Comparison of ENCODE assay signal across 21 mouse cellular contexts in the genomic region with DNA sequence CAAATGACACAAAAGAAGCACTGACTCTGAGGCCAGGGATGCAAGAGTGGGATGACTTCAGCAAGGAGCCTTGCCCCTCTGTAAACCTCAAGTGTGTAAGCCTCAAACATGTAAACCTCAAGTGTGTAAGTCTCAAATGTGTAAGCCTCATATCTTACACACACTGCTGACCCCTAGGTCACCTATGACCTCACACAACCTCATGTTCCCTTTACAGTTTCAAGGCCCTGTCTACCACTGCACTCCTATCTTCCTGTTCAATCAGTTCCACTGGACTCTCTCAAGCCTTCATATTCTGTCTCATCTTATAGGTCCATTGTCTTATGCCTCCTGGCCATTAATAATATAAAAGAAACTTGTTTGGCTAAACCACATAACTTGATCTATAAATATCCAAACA. TPM values are rescaled to one million over a fixed set of nuclear protein-coding genes. Genes with fewer than 3 reads are reported as not detected.
DNase-seq lines count a peak whose midpoint lies in the region; ATAC-seq and TF ChIP-seq lines count a peak whose summit lies in the region.
"Had no signal": no experiment of that assay in that cellular context is flagged by ENCODE, and none has a peak within 500 bp of the region (broad histone marks: within the 10 kb centered on the region; RNA-seq: fewer than 3 reads in every experiment).

No protein-coding gene starts in this region.

- ATAC-seq in forebrain, embryonic 13.5 days = peak; percentile 51; the same call in 1 of the 2 replicates
- no peak for ATAC-seq in forebrain, postnatal 0 days
- ATAC-seq in midbrain, embryonic 11.5 days (ENCODE audit: low FRiP score) = peak; percentile 48; the same call in 1 of the 2 replicates
- ATAC-seq in midbrain, embryonic 14.5 days (ENCODE audit: low FRiP score, low TSS enrichment) = no peak
- peak; percentile 25 for ATAC-seq in megakaryocyte, adult 5-6 weeks (ENCODE audit: poor library complexity, severe bottlenecking)
- no peak for ATAC-seq in inflammation-experienced regulatory T-cells, adult 6 months
- no peak for ATAC-seq in intestine, postnatal 0 days

- TF ChIP-seq CTCF in forebrain, postnatal 0 days (IDR thresholded peaks at IDR 0.05; ENCODE audit: low read depth) = no peak
- no peak for TF ChIP-seq CTCF in intestine, postnatal 0 days (IDR thresholded peaks at IDR 0.05; ENCODE audit: low read depth)

- DNase-seq in forebrain, postnatal 0 days = no peak
- no peak for DNase-seq in midbrain, embryonic 11.5 days (ENCODE audit: low spot score, missing footprints)
- DNase-seq in midbrain, embryonic 14.5 days = no peak
- DNase-seq: adrenal gland, postnatal 14 days; cerebellum, adult 11-12 months; cerebellum, adult 9-11 months; kidney, adult 11 months; kidney, postnatal 14 days; layer of hippocampus, adult 9-11 months; liver; right cerebral cortex, postnatal 25 days; spleen, adult 18-20 months had no signal

- no peak overlapping the region for H3K4me3 ChIP-seq in forebrain, embryonic 13.5 days
- no peak overlapping the region for H3K4me3 ChIP-seq in forebrain, postnatal 0 days (ENCODE audit: low read depth, low read length)
- no peak overlapping the region for H3K4me3 ChIP-seq in midbrain, embryonic 11.5 days (ENCODE audit: low read depth, low read length)
- H3K4me3 ChIP-seq in midbrain, embryonic 14.5 days (replicated peaks; ENCODE audit: low read depth, low read length) = no peak overlapping the region
- H3K4me3 ChIP-seq in intestine, postnatal 0 days (ENCODE audit: low read depth, low read length) = no peak overlapping the region
- H3K4me3 ChIP-seq: embryonic facial prominence, embryonic 13.5 days; forebrain, embryonic 10.5 days; heart, embryonic 13.5 days; lung, embryonic 15.5 days; megakaryocyte, embryonic 14.5 days had no signal

- H3K4me2 ChIP-seq in forebrain, embryonic 13.5 days = no peak overlapping the region
- no peak overlapping the region for H3K4me2 ChIP-seq in forebrain, postnatal 0 days (ENCODE audit: low read depth)
- no peak overlapping the region for H3K4me2 ChIP-seq in midbrain, embryonic 11.5 days
- no peak overlapping the region for H3K4me2 ChIP-seq in midbrain, embryonic 14.5 days (ENCODE audit: low read length)
- H3K4me2 ChIP-seq in intestine, postnatal 0 days (replicated peaks; ENCODE audit: low read depth) = no peak overlapping the region
- H3K4me2 ChIP-seq: embryonic facial prominence, embryonic 13.5 days; heart, embryonic 13.5 days; lung, embryonic 15.5 days had no signal

- H3K36me3 ChIP-seq in forebrain, embryonic 13.5 days (ENCODE audit: poor library complexity, severe bottlenecking) = peaks cover 35% of the 10 kb centered on the region
- H3K36me3 ChIP-seq in forebrain, postnatal 0 days (ENCODE audit: insufficient read depth) = peaks cover 3% of the 10 kb centered on the region; the same call in 1 of the 2 replicates
- no peaks in the 10 kb centered on the region for H3K36me3 ChIP-seq in midbrain, embryonic 11.5 days (ENCODE audit: control insufficient read depth, insufficient read depth, low read length)
- H3K36me3 ChIP-seq in midbrain, embryonic 14.5 days (ENCODE audit: control insufficient read depth, insufficient read depth, low read length) = peaks cover 26% of the 10 kb centered on the region; the same call in 1 of the 2 replicates
- peaks cover 16% of the 10 kb centered on the region; the same call in 1 of the 2 replicates for H3K36me3 ChIP-seq in intestine, postnatal 0 days (ENCODE audit: control insufficient read depth, insufficient read depth)

- no peaks in the 10 kb centered on the region for H3K4me1 ChIP-seq in forebrain, embryonic 13.5 days
- no peaks in the 10 kb centered on the region for H3K4me1 ChIP-seq in forebrain, postnatal 0 days (ENCODE audit: insufficient read depth)
- H3K4me1 ChIP-seq in midbrain, embryonic 11.5 days (ENCODE audit: control insufficient read depth, insufficient read depth, low read length) = no peaks in the 10 kb centered on the region
- no peaks in the 10 kb centered on the region for H3K4me1 ChIP-seq in midbrain, embryonic 14.5 days (ENCODE audit: control insufficient read depth, insufficient read depth, low read length)
- no peaks in the 10 kb centered on the region for H3K4me1 ChIP-seq in intestine, postnatal 0 days (replicated peaks; ENCODE audit: control insufficient read depth, insufficient read depth, low read length)
- H3K4me1 ChIP-seq: embryonic facial prominence, embryonic 13.5 days; forebrain, embryonic 10.5 days; heart, embryonic 13.5 days; lung, embryonic 15.5 days had no signal

- no peak overlapping the region for H3K9ac ChIP-seq in forebrain, embryonic 13.5 days
- H3K9ac ChIP-seq in forebrain, postnatal 0 days = no peak overlapping the region
- no peak overlapping the region for H3K9ac ChIP-seq in midbrain, embryonic 11.5 days (ENCODE audit: low read length)
- H3K9ac ChIP-seq in midbrain, embryonic 14.5 days (replicated peaks; ENCODE audit: low read length) = no peak overlapping the region
- no peak overlapping the region for H3K9ac ChIP-seq in intestine, postnatal 0 days (ENCODE audit: low read depth, low read length)
- H3K9ac ChIP-seq: embryonic facial prominence, embryonic 13.5 days; heart, embryonic 13.5 days; lung, embryonic 15.5 days had no signal

- no peaks in the 10 kb centered on the region for H3K9me3 ChIP-seq in forebrain, embryonic 13.5 days (replicated peaks)
- no peaks in the 10 kb centered on the region for H3K9me3 ChIP-seq in forebrain, postnatal 0 days (ENCODE audit: low read length)
- H3K9me3 ChIP-seq in midbrain, embryonic 11.5 days (ENCODE audit: control insufficient read depth, low read length) = no peaks in the 10 kb centered on the region
- H3K9me3 ChIP-seq in midbrain, embryonic 14.5 days (ENCODE audit: control insufficient read depth, low read length) = no peaks in the 10 kb centered on the region
- H3K9me3 ChIP-seq in intestine, postnatal 0 days (ENCODE audit: control insufficient read depth) = no peaks in the 10 kb centered on the region
- H3K9me3 ChIP-seq: embryonic facial prominence, embryonic 13.5 days; forebrain, embryonic 10.5 days; heart, embryonic 13.5 days; lung, embryonic 15.5 days; megakaryocyte, embryonic 14.5 days had no signal

- no peak overlapping the region for H3K27ac ChIP-seq in forebrain, embryonic 13.5 days
- H3K27ac ChIP-seq in forebrain, postnatal 0 days (ENCODE audit: low read depth, low read length) = no peak overlapping the region
- H3K27ac ChIP-seq in midbrain, embryonic 11.5 days (ENCODE audit: low read depth, low read length) = no peak overlapping the region
- H3K27ac ChIP-seq in midbrain, embryonic 14.5 days (replicated peaks; ENCODE audit: low read depth, low read length) = no peak overlapping the region
- no peak overlapping the region for H3K27ac ChIP-seq in intestine, postnatal 0 days (ENCODE audit: low read depth, low read length)
- H3K27ac ChIP-seq: embryonic facial prominence, embryonic 13.5 days; forebrain, embryonic 10.5 days; heart, embryonic 13.5 days; lung, embryonic 15.5 days had no signal

- no peaks in the 10 kb centered on the region for H3K27me3 ChIP-seq in forebrain, embryonic 13.5 days
- H3K27me3 ChIP-seq in forebrain, postnatal 0 days (ENCODE audit: insufficient read depth, low read length) = no peaks in the 10 kb centered on the region
- H3K27me3 ChIP-seq in midbrain, embryonic 11.5 days (ENCODE audit: control insufficient read depth, insufficient read depth, low read length) = no peaks in the 10 kb centered on the region
- H3K27me3 ChIP-seq in midbrain, embryonic 14.5 days (ENCODE audit: control insufficient read depth, insufficient read depth, low read length) = no peaks in the 10 kb centered on the region
- H3K27me3 ChIP-seq in intestine, postnatal 0 days (replicated peaks; ENCODE audit: control insufficient read depth, insufficient read depth, low read length) = no peaks in the 10 kb centered on the region
- H3K27me3 ChIP-seq: embryonic facial prominence, embryonic 13.5 days; heart, embryonic 13.5 days; lung, embryonic 15.5 days; megakaryocyte, embryonic 14.5 days had no signal

RNA-seq across cellular contexts. Expression of a gene that starts 13.9 kb away (rescaled TPM):
- polyA plus RNA-seq in forebrain, embryonic 13.5 days (2015; fragmentation: Nextera tagmentation; extraction: Ambion mirVana) = 29.0 and 32.0 TPM in 2 replicates
- 16.3 and 20.8 TPM in 2 replicates for total RNA-seq in forebrain, postnatal 0 days (2014; rRNA removed)
- polyA plus RNA-seq in forebrain, postnatal 0 days (2015; fragmentation: Nextera tagmentation; extraction: Ambion mirVana) = 8.7 and 9.9 TPM in 2 replicates
- polyA plus RNA-seq in midbrain, embryonic 11.5 days (2014; fragmentation: Nextera tagmentation; extraction: Ambion mirVana) = 38.0 and 38.1 TPM in 2 replicates
- 21.2 and 28.7 TPM in 2 replicates for polyA plus RNA-seq in midbrain, embryonic 14.5 days (2014; fragmentation: Nextera tagmentation; extraction: Ambion mirVana)
- total RNA-seq in megakaryocyte, adult 5-6 weeks (2015) = 14.5 and 15.6 TPM in 2 replicates
- total RNA-seq in megakaryocyte, adult 5-6 weeks (2017) = 14.4 and 15.2 TPM in 2 replicates
- 10 to 100 TPM; 15.8 to 19.8 (median 18.2) TPM for polyA plus RNA-seq in inflammation-experienced regulatory T-cells, adult 6 months (2017; shearing (Covaris generic))
- polyA plus RNA-seq in intestine, postnatal 0 days (2015; fragmentation: Nextera tagmentation; extraction: Ambion mirVana) = 6.5 TPM in 2 replicates

Comparison
In these comparisons a context has a peak if more than half of its experiments do, and no peak if none do; other contexts are left out.
1. ATAC-seq: peak in forebrain, embryonic 13.5 days (single experiment), midbrain, embryonic 11.5 days (single experiment) and megakaryocyte, adult 5-6 weeks (single experiment); none in forebrain, postnatal 0 days (single experiment), midbrain, embryonic 14.5 days (single experiment), inflammation-experienced regulatory T-cells, adult 6 months (single experiment) and intestine, postnatal 0 days (single experiment).